Mouse (Mus musculus) skeletal muscle tissue, adult 2 months (tissue): ENCODE results near the gene Tekt2.
A peak's percentile ranks its signal among the peaks of the same experiment; 100 is the strongest.

ENCODE experiments used
- DNase-seq: peaks from one replicate; pipeline ENCODE4 v3.0.0-alpha.2; 2012; ENCODE audit warnings: low read depth, low spot score

The Tekt2 gene

DNA sequence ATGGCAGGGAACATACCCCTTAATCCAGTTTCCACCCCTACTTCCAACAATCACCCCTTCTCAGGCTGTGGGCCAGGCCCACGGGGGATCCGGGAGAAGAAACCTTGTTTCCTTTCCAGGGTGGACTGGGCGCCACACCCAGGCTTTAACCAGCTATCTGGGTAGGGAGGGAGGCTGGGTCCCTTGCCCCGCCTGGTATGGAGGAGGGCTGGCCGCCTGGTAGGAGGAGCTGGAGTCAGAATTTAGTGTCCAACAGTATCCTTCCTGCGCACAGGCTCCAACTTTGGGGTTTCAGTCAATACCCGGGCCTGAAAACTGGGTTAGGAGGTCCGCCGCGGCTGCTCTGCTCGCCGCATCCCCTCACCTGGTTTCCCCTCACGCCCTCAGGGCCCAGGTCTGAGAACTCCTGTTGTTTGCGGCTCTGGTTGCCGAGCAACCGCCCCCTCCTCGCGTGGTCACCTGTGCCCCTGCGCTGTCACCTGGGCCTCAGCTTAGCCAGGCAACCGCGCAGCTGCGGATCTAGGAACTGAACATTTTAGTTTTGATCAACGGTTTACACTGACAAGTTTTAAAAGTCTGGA lies at the start of gene Tekt2:
TSS of gene Tekt2 (minus strand) at position 408 of the 581 bp plus-strand sequence.
- DNase-seq, result no peak

GRCm38 (mm10) chr4:126371497-126371896 lies 46.0 kb upstream of the Tekt2 start:
- DNase-seq, result no peak

DNA sequence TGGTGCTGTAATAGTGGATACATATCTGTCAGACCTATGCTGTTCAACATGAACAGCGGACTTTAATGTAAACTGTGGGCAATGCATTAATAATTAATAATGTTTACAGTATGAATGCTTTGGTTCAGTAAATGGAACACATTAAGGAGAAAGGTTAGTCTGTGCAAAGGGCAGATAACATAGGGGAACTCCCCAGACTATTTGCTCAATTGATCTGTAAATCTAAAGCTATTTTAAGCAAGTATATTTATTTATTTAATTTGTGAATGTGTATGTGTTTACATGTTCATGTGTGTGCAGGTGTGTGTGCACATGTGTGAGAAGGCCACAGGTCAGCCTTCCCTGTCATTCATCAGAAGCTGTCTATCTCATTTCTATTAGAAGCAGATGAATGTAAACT lies 34.6 kb upstream of the Tekt2 start:
- no peak for DNase-seq

GRCm38 (mm10) chr4:126343451-126343850 lies 18.0 kb upstream of the Tekt2 start:
- no peak for DNase-seq

- no peak for DNase-seq
These were observed 14.0 kb upstream of the Tekt2 start for GRCm38 (mm10) chr4:126339461-126339860.

DNA sequence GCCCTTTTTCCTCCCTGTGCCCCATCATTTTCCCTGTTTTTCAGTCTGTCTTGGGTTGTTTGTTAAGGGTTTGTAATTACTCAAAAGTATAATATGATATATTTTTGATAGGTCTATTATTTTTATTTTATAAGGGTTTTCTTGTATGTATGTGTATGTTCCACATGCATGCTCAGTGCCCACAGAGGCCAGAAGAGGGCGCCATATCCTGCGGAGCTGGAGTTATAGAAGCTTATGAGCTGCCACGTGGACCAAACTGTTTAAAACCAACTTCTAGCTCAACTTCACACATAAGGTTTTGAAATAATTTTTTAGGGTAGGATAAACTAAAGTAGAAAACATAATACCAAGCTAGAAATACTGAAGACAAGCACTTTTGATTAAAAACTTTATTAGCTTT lies 6.9 kb upstream of the Tekt2 start:
- no peak for DNase-seq

DNA sequence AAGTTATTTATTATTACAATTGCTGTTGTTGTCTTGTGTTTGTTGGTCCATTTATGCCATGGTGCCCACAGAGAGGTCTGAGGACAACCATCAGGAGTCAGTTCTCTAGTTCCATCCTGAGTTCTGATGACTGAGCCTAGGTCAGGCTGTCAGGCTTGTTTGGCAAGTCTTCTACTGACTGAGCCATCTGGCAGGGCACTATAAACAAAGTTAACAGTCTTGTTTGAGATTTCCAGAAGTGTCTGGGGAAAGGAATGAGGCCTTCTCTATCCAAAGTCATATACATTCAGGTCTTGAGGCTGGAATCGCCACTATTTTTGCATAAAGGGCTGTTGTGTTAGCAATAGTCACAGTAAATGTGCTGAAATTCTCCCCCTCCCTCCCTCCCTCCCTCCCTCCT lies 6.3 kb upstream of the Tekt2 start:
- no peak for DNase-seq

DNA sequence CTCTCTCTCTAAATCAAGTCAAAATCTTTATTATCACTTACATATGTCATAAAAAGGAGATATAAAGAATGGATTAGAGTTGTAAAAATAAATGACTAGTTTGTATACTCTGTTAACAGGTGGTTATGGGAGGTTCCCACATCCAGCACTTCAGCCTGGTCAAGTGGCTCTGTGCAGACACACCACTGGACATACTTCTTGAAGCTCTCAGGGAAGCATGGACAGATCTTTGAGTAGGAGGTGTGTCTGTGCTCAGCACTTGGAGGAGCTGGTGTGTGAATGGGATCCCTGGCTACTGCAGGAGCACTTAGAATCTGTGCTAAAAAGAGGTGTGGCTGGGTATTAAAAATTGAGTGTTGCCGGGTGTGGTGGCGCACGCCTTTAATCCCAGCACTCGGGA lies 4.8 kb upstream of the Tekt2 start:
- no peak for DNase-seq

DNA sequence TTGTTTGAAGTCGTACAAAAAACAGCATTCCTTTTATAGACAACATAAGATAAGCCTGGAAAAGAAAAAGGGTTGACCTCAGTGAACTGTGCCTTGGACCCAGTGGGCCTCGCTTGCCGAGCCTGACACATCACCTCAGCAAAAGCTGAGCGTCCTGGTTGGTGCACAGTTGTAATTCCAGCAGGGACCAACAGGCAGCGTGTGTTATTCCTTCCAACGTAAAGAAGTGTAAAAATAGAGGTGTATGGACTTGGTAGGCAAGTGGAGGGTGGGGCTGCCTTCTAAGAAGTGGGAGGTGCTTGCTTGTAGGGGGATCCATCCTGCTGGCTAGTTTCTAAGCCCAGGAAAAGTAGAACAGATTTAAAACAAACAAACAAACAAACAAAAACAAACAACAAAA lies 548 bp upstream of the Tekt2 start:
- no peak for DNase-seq

GRCm38 (mm10) chr4:126324861-126325260 lies 627 bp downstream of the Tekt2 start:
- no peak for DNase-seq

DNA sequence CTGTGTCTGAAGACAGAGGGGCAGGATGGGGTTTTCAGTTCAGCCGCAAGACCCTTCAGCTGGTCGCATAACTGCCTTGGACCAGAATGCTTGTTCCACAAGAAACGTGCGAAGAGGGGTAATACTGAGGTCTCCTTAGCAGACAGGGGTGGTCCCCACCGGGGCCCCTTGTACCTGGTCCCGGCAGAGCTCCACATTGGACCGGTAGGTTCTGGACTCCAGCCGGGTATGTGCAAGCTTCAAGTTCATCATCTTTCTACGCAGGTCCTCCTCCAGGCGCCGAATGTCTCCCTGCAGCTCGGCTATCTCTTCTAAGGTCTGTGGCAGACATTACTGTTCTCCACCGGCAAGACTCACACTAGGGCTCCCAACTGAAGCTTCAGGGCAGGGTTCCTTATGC lies 2.8 kb downstream of the Tekt2 start:
- DNase-seq, result no peak

- no peak for DNase-seq
These were observed 3.5 kb downstream of the Tekt2 start for GRCm38 (mm10) chr4:126321854-126322511.

DNA sequence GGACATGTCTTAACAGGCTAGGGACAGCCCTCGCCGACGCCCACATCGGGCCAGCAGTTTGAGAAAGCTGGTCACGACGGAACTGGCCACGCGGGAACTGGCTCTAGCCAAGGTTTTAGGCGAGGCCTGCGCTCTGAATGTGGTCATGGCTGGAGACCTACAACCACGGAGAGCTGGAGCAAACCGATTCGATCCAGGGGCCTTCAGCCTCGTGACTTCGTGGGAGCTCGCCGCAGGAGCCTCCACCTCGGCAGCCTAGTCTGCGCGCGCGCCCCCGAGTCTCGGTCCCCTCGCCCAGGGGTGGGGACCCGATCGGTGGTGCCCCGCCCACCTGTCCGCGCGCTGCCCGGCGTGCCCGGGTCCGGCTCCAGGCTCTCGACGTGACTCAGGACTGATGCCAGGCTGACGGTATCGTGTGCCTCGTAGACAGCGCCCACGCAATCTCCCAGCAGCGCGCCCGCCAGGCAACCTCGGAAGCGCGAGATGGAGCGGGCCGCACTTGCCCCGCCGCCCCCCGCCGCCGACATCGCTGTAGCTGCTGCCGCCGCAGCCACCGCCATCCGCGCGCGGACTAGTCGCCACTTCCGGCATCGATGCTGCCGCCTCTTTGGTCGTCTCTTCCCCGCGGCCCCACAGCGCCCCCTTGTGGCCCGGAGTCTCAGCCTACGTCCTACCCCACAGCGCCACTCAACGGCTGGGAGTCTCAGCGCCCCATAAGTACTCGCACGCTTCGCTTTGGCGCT lies 4.2 kb downstream of the Tekt2 start, which contains the start of gene Adprhl2:
TSS of gene Adprhl2 (minus strand) at position 593 of the 743 bp plus-strand sequence.
- DNase-seq, result peak; percentile 92

DNA sequence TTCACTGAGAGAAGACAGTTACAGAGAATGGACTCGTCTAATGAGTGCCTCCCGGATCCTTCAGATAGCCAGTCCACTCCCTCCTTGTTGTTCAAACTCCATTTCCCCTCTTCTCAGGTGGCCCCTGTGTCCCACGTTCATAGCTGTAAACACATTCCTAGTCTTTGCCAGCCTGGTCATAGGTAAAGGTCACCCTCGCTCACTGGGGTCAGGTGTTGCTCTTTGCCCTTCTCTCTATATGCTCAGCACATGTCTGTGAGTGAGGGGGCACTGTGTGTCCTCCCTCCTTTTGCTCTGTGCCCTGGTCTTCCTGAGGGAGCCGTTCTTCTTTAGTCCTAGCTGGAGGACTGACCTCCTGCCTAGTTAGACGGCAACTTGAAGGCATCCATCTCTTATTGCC lies 5.7 kb downstream of the Tekt2 start:
- DNase-seq, result no peak

DNA sequence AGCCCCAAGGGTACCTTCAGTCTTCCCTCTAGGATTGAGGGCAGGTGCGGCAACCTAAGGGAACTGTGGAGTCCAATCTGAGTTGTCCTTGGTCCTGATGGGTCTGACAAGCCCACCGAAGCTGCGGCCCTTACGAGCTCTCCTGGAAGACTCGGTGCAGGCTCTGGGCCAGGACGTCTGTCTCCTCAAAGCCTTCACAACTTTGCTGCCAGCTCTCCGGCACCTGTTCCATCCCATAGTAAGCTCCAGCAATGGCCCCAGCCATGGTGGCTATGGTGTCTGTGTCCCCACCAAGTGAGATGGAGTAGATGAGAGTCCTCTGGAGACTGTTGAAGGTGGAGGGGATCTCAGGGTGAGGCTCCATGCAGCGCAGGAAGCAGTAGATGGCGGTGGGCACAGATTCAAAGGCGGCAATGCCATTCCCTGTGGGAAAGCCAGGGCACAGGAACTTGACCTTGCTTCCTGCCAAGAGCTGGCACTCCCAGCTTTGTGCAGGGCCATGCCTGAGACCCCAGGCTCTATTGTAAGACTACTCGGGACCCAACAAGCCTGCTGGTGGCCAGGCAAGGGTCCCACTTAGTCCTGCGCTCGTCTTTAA lies 8.9 kb downstream of the Tekt2 start:
- DNase-seq, result no peak

DNA sequence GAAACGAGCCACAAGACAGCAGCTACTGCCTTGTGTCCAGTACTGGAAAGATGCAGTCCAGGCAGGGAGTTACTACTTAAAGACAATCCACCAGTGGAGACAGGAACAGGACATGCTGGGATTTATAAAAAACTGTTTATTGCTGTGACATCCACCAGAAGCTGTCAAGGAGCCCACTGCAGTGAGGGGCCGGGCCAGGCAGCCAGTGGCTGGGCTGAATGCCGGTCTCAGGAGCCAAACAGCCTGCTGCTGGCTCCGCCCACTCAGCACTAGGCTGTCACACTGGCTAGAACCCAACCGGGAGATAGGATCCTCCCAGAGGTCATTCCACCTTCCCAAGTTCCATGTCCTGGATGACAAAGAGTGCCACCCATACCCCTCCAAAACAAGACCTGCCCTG lies 9.6 kb downstream of the Tekt2 start:
- DNase-seq, result no peak

DNA sequence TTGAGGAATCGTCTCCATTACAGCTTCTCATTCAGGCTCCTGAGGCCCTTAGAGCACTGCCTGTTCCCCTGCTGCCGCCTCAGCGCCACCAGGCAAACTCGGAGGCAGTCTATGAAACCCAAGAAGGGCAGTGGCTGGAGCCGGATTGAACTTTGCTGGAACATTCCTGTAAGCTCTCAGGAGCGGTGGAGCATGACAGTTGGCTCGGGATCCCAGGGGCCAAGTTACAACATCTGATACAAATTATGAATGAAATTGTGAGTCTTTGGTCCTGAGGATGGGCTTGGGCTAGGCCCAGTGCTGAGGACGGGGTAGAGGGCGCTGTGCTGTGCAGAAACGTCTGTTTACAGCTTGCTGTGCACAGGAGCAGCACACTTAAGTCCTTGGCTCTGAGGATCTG lies 11.1 kb downstream of the Tekt2 start:
- DNase-seq, result peak; percentile 78

DNA sequence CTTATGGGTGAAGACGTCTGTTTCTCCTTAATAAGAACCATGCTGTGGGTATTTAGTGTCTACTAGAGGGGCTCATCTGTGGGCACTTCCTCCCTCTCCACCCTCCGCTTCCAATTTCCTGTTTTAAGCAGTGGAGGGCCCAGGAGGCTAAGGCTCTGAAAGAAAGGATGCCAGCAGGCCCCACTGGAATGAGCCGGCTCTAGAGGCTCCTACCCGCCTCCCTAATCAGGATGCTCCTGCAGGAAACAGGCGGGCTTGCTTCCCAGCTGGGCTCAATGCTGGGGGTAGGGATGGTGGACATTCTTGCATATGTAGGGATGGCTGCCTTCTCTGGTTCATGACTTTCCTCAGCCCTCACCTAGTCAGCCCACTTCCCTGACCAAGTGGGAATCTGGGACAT lies 12.3 kb downstream of the Tekt2 start:
- DNase-seq, result no peak

GRCm38 (mm10) chr4:126311566-126312200 lies 13.8 kb downstream of the Tekt2 start:
- DNase-seq, result no peak

- DNase-seq, result no peak
These were observed 15.1 kb downstream of the Tekt2 start for GRCm38 (mm10) chr4:126310344-126310743.

DNA sequence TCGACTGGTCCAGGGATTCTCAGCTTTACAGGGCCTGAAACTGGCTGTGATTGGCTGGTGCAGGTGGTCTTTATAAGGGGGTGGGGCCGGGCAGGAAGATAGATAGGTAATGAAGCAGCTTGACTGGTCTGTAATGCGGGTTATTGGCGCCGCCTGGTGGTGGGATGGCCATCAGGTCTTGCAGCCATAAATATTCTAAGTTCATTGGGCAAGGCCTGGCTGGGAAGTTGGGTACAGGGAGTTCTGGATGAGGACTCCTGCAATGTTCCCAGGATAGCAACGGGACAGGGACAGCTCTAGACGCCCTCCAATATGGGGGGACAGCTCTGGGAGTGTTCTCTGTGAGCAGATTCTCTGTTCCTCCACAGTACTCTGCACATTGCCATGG lies 15.6 kb downstream of the Tekt2 start:
- peak; percentile 83 for DNase-seq
